Mouse (Mus musculus): ENCODE results near the gene Gtf3c5. TPM values are rescaled to one million over a fixed set of nuclear protein-coding genes. Genes with fewer than 3 reads are reported as not detected.

The Gtf3c5 gene
- total and polyA plus RNA-seq, 3 experiments, result 22.5 to 50.2 TPM; not detected in 1

DNA sequence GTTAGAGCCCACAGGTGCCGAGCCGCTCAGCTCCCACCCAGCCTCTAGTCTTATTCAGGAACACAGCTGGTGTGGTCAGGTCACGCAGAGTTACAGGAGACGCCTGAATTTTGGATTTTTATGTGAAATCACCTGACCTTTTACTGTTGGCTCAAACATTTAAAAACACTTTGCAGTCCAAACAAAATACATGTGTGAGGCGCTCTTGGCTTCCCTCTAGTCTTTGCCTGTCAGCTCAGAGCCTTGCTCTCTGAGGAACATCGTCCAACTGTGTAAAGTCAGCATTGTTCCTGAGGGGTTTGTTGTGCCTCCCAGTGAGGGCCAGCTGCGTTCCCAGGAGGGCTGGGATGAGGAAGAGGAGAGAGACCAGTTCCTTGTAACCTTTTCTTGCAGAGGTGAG, 53.2 kb downstream of the Gtf3c5 start:
- Histone ChIP-seq H3K9ac (ENCODE audit: control insufficient read depth, low read depth, low read length, poor library complexity, severe bottlenecking) (no peak overlapping the region), H3K79me2 (ENCODE audit: control insufficient read depth, insufficient read depth, low read length, poor library complexity) (no peaks in the 10 kb centered on the region), H3K27ac (ENCODE audit: control insufficient read depth, low read depth, low read length) (no peak overlapping the region), H3K36me3 (ENCODE audit: control insufficient read depth in 1 of 2, insufficient read depth in 2 of 2, low read length in 2 of 2) (no peaks in the 10 kb centered on the region), H3K9me3 (replicated peaks; ENCODE audit: insufficient read depth, low read length) (no peaks in the 10 kb centered on the region), H3K27me3 (ENCODE audit: control insufficient read depth in 1 of 2, insufficient read depth in 2 of 2, low read length in 2 of 2) (no peaks in the 10 kb centered on the region), H3K4me1 (ENCODE audit: control insufficient read depth in 1 of 2, insufficient read depth in 2 of 2, low read length in 2 of 2) (no peaks in the 10 kb centered on the region; a peak in 1 of 4 replicates), H3K4me3 (ENCODE audit: control insufficient read depth in 1 of 2, insufficient read depth in 1 of 2, low read depth in 2 of 2, low read length in 2 of 2) (no peak overlapping the region)
- no peak for TF ChIP-seq MYB (IDR thresholded peaks at IDR 0.05; ENCODE audit: low read depth, low read length)
- TF ChIP-seq POLR2AphosphoS2 (IDR thresholded peaks at IDR 0.05; ENCODE audit: low read length), result no peak
- no peak for TF ChIP-seq RCOR1 (IDR thresholded peaks at IDR 0.05; ENCODE audit: low read depth, low read length)
- TF ChIP-seq USF1 (IDR thresholded peaks at IDR 0.05; ENCODE audit: low read depth, low read length), result no peak
- no peak for TF ChIP-seq POLR2AphosphoS5 (IDR thresholded peaks at IDR 0.05; ENCODE audit: borderline replicate concordance, low read depth, low read length)
- TF ChIP-seq UBTF (IDR thresholded peaks at IDR 0.05; ENCODE audit: borderline replicate concordance, insufficient read depth, low read depth, low read length), result no peak
- DNase-seq (ENCODE audit: low read depth, low spot score), result no peak

DNA sequence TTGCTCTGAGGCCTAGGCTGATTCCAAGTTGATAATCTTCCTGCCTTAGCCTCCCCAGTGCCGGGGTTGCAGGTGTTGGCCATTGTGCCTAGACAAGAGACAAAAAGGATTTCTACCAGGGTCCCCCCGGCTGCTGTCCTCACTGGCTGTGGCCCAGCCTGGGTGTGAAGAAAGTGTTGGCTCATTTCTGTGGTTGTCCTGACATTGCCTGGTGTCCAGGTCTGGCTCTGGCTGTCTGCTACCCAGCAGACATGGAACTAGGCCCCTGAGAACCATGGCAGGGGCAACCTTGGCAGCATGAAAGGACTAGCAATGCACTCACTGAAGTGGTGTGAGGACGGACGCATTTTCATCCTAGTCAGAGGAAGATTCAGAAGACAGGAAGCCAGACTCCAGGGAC, 53.7 kb downstream of the Gtf3c5 start:
- no peak for DNase-seq (ENCODE audit: low read depth, low spot score)
- H3K27ac ChIP-seq (ENCODE audit: control insufficient read depth, low read depth, low read length), result no peak overlapping the region
- H3K4me3 ChIP-seq (ENCODE audit: control insufficient read depth in 1 of 2, insufficient read depth in 1 of 2, low read depth in 2 of 2, low read length in 2 of 2), result no peak overlapping the region
- no peaks in the 10 kb centered on the region for H3K36me3 ChIP-seq (ENCODE audit: control insufficient read depth in 1 of 2, insufficient read depth in 2 of 2, low read length in 2 of 2)
- no peaks in the 10 kb centered on the region for H3K27me3 ChIP-seq (ENCODE audit: control insufficient read depth in 1 of 2, insufficient read depth in 2 of 2, low read length in 2 of 2)
- no peaks in the 10 kb centered on the region for H3K79me2 ChIP-seq (ENCODE audit: control insufficient read depth, insufficient read depth, low read length, poor library complexity)
- TF ChIP-seq NELFE (IDR thresholded peaks at IDR 0.05; ENCODE audit: low read depth, low read length), result no peak
- TF ChIP-seq GABPA (IDR thresholded peaks at IDR 0.05; ENCODE audit: low read depth, low read length), result no peak
- no peaks in the 10 kb centered on the region; a peak in 1 of 4 replicates for H3K4me1 ChIP-seq (ENCODE audit: control insufficient read depth in 1 of 2, insufficient read depth in 2 of 2, low read length in 2 of 2)
- no peak overlapping the region for H3K9ac ChIP-seq (ENCODE audit: control insufficient read depth, low read depth, low read length, poor library complexity, severe bottlenecking)
- H3K9me3 ChIP-seq (replicated peaks; ENCODE audit: insufficient read depth, low read length), result no peaks in the 10 kb centered on the region

DNA sequence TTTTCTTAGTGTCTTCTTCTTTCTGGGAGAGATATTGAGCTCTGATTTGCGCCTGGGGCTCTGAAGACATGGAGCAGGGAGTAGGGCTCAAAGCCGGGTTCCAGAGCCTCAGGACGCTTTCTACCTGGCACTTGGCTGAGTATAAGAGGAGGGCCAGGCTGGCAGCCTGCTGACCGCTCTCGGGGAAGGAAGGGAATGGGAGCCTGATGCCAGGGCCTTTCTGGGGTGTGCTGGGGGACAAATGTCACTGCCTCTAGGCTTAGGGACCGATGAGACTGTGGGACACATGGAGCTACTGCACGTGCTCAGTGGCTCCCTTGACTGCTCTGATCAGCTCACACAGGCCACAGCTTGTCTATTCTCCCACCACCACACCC, 55.2 kb downstream of the Gtf3c5 start:
- DNase-seq (ENCODE audit: low read depth, low spot score), result no peak
- H3K4me3 ChIP-seq (ENCODE audit: control insufficient read depth in 1 of 2, insufficient read depth in 1 of 2, low read depth in 2 of 2, low read length in 2 of 2), result no peak overlapping the region
- H3K9me3 ChIP-seq (replicated peaks; ENCODE audit: insufficient read depth, low read length), result no peaks in the 10 kb centered on the region
- peaks cover 0 to 2% of the 10 kb centered on the region in 2 experiments; a peak in 1 of 4 replicates for H3K36me3 ChIP-seq (ENCODE audit: control insufficient read depth in 1 of 2, insufficient read depth in 2 of 2, low read length in 2 of 2)
- no peaks in the 10 kb centered on the region for H3K79me2 ChIP-seq (ENCODE audit: control insufficient read depth, insufficient read depth, low read length, poor library complexity)
- no peak overlapping the region for H3K27ac ChIP-seq (ENCODE audit: control insufficient read depth, low read depth, low read length)
- peaks cover 0 to 3% of the 10 kb centered on the region in 2 experiments; a peak in 3 of 4 replicates for H3K4me1 ChIP-seq (ENCODE audit: control insufficient read depth in 1 of 2, insufficient read depth in 2 of 2, low read length in 2 of 2)
- no peaks in the 10 kb centered on the region for H3K27me3 ChIP-seq (ENCODE audit: control insufficient read depth in 1 of 2, insufficient read depth in 2 of 2, low read length in 2 of 2)
- H3K9ac ChIP-seq (ENCODE audit: control insufficient read depth, low read depth, low read length, poor library complexity, severe bottlenecking), result no peak overlapping the region
- no peak for TF ChIP-seq USF2 (IDR thresholded peaks at IDR 0.05; ENCODE audit: borderline replicate concordance in 1 of 2, insufficient read depth in 1 of 2, low read depth in 1 of 2, low read length in 2 of 2)

Data from MEL (cell line).